Mouse (Mus musculus): ENCODE measurements around the gene Dbf4.

DNA sequence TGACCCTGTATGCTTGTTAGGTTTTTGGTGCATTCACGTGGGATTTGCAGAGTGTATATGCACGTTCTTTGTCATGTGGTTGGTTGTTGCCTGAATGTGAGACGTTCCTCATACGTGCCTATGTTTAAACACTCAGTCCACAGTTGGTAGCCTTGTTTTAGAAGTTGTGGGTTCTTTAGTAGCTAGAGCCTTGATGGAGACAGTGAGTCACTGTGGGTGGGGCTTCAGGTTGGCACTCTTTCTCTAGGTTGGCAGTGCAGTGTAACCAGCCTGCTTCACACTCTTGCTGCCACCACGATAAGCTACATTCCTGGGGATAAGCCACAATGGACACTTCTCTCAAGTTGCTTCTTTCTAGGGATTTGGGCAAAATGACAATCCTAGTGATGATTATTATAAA is 34.0 kb upstream of the Dbf4 start:
- TF ChIP-seq CTCF (IDR thresholded peaks at IDR 0.05; ENCODE audit: low read depth): no peak
- no peak for TF ChIP-seq EP300 (optimal IDR thresholded peaks at IDR 0.05)
